Mouse (Mus musculus) liver, embryonic 13.5 days (tissue): Measurements from ENCODE around the gene Abhd16a. TPM values are rescaled to one million over a fixed set of nuclear protein-coding genes. Genes with fewer than 3 reads are reported as not detected.
A peak's percentile ranks its signal among the peaks of the same experiment; 100 is the strongest.

Source experiments
- ATAC-seq: fragments of 200-750 bp; cut with Nextera tagmentation; 2 replicates; pipeline ENCODE4 v1.8.0; 2017; ENCODE audit warnings: low read depth, mild to moderate bottlenecking, moderate number of reproducible peaks, moderate library complexity
- DNase-seq: peaks from one replicate; pipeline ENCODE4 v3.0.0; 2022
- H3K27ac ChIP-seq: fragments of 300-500 bp; sonication (generic); 2 replicates; pipeline ENCODE4 v1.5.1; 2015; ENCODE audit warnings: moderate library complexity, mild to moderate bottlenecking, inconsistent platforms
- H3K27me3 ChIP-seq: fragments of 300-500 bp; sonication (generic); 2 replicates; pipeline ENCODE4 v1.6.1; 2015; ENCODE audit warnings: mild to moderate bottlenecking, inconsistent platforms
- H3K36me3 ChIP-seq: fragments of 300-500 bp; sonication (generic); 2 replicates; pipeline ENCODE4 v1.6.1; 2015; ENCODE audit warnings: mild to moderate bottlenecking, inconsistent platforms
- H3K4me1 ChIP-seq: fragments of 300-500 bp; sonication (generic); replicated peaks from 2 replicates; pipeline ENCODE4 v1.6.1; 2015; ENCODE audit warnings: inconsistent platforms
- H3K4me2 ChIP-seq: fragments of 300-500 bp; sonication (generic); 2 replicates; pipeline ENCODE4 v1.6.1; 2015; ENCODE audit warnings: inconsistent platforms, mild to moderate bottlenecking, moderate library complexity
- H3K4me3 ChIP-seq: fragments of 300-500 bp; sonication (generic); replicated peaks from 2 replicates; pipeline ENCODE4 v1.5.1; 2015; ENCODE audit warnings: mild to moderate bottlenecking, inconsistent platforms
- H3K9ac ChIP-seq: fragments of 300-500 bp; sonication (generic); 2 replicates; pipeline ENCODE4 v1.6.1; 2015; ENCODE audit warnings: mild to moderate bottlenecking, inconsistent platforms
- H3K9me3 ChIP-seq: fragments of 300-500 bp; sonication (generic); replicated peaks from 2 replicates; pipeline ENCODE4 v1.6.1; 2016; ENCODE audit warnings: inconsistent platforms
- WGBS: fragments of 180-500 bp; shearing (Covaris S2); methylation state at CpG from one replicate; pipeline ENCODE4 v1.1.7; 2015; ENCODE audit not compliant: insufficient replicate concordance; 5-methylcytosine and 5-hydroxymethylcytosine counted together
- polyA plus RNA-seq: library from polyadenylated mRNA; unstranded; fragments of >200 nt; fragmentation: Nextera tagmentation; extraction: Ambion mirVana; gene quantifications from 2 replicates; pipeline ENCODE4 v1.2.1, GENCODE M21; 2015

Abhd16a gene
- polyA plus RNA-seq, 1 experiment from 2014 or later, result 54.9 TPM

DNA sequence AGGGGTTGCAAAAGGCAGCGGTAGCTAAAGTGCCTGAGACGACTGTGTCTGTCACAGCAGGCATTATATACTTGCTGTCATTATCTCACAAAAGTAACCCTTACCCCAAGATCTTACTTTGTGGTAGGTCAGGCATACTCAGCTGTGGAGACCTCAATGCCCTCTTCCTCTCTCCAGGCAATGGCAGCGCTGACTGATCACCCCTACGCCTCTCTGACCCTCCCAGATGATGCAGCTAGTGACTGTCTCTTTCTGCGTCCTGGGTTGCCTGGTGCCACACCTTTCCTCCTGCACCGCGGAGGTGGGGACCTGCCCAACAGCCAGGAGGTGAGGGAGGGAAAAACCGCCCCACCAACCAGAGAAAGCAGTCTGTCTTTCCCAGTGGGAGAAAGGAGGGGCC is 27.8 kb upstream of the Abhd16a start:
- Histone ChIP-seq H3K4me1 (peaks cover 75% of the 10 kb centered on the region), H3K4me3 (no peak overlapping the region), H3K9me3 (no peaks in the 10 kb centered on the region), H3K9ac (no peak overlapping the region), H3K27me3 (peaks cover 56% of the 10 kb centered on the region), H3K27ac (no peak overlapping the region), H3K4me2 (no peak overlapping the region), H3K36me3 (peaks cover 31% of the 10 kb centered on the region)
- no peak for ATAC-seq
- 64% methylated on average over 8 of the region's 8 CpGs for WGBS
- DNase-seq, result no peak

- WGBS, result 77% methylated on average over 3 of the region's 3 CpGs
- no peak overlapping the region for H3K9ac ChIP-seq
- H3K9me3 ChIP-seq, result no peaks in the 10 kb centered on the region
- ATAC-seq, result no peak
- H3K4me1 ChIP-seq, result peaks cover 64% of the 10 kb centered on the region
- H3K27ac ChIP-seq, result no peak overlapping the region
- no peak overlapping the region for H3K4me2 ChIP-seq
- no peak for DNase-seq
- H3K36me3 ChIP-seq, result peaks cover 13% of the 10 kb centered on the region
- no peak overlapping the region for H3K4me3 ChIP-seq
- H3K27me3 ChIP-seq, result peaks cover 77% of the 10 kb centered on the region
Measured at GRCm38 (mm10) chr17:35063466-35063865, 25.6 kb upstream of the Abhd16a start.

GRCm38 (mm10) chr17:35064378-35064877 is 24.6 kb upstream of the Abhd16a start:
- no peak overlapping the region for H3K9ac ChIP-seq
- 26% methylated on average over 10 of the region's 10 CpGs for WGBS
- no peak overlapping the region for H3K27ac ChIP-seq
- H3K27me3 ChIP-seq, result peaks cover 87% of the 10 kb centered on the region
- DNase-seq (no peak), ATAC-seq (no peak)
- H3K4me2 ChIP-seq, result peak overlapping the region; percentile 72
- peaks cover 11% of the 10 kb centered on the region for H3K36me3 ChIP-seq
- H3K9me3 ChIP-seq, result no peaks in the 10 kb centered on the region
- H3K4me1 ChIP-seq, result peaks cover 55% of the 10 kb centered on the region
- H3K4me3 ChIP-seq, result peak overlapping the region; percentile 49

GRCm38 (mm10) chr17:35064951-35065947 is 23.8 kb upstream of the Abhd16a start, which contains the start of gene Ly6g6c:
TSS of gene Ly6g6c (plus strand) at chr17:35065388.
- Histone ChIP-seq H3K27ac (peak within 1 kb of the TSS; percentile 29; the same call in 1 of the 2 replicates), H3K4me1 (peaks cover 47% of the 10 kb centered on the region), H3K27me3 (peaks cover 88% of the 10 kb centered on the region), H3K4me2 (peak within 1 kb of the TSS; percentile 72), H3K9ac (peak within 1 kb of the TSS; percentile 49), H3K36me3 (peaks cover 11% of the 10 kb centered on the region), H3K9me3 (no peaks in the 10 kb centered on the region), H3K4me3 (peak within 1 kb of the TSS; percentile 49)
- peak; percentile 32 for DNase-seq
- 3% methylated on average over 48 of the region's 48 CpGs for WGBS
- ATAC-seq, result peak; percentile 51

GRCm38 (mm10) chr17:35066084-35066483 is 23.0 kb upstream of the Abhd16a start, which contains the start of gene Mpig6b:
TSS of gene Mpig6b (minus strand) at chr17:35066184.
- H3K27me3 ChIP-seq, result peaks cover 83% of the 10 kb centered on the region
- WGBS, result 36% methylated on average over 10 of the region's 10 CpGs
- DNase-seq (no peak), ATAC-seq (no peak)
- H3K27ac ChIP-seq, result peak within 1 kb of the TSS; percentile 29; the same call in 1 of the 2 replicates
- H3K36me3 ChIP-seq, result peaks cover 5% of the 10 kb centered on the region
- peak within 1 kb of the TSS; percentile 72 for H3K4me2 ChIP-seq
- peak within 1 kb of the TSS; percentile 49 for H3K4me3 ChIP-seq
- H3K9ac ChIP-seq, result peak within 1 kb of the TSS; percentile 49
- H3K4me1 ChIP-seq, result peaks cover 44% of the 10 kb centered on the region
- no peaks in the 10 kb centered on the region for H3K9me3 ChIP-seq

GRCm38 (mm10) chr17:35068213-35068914 is 20.7 kb upstream of the Abhd16a start:
- Histone ChIP-seq H3K4me1 (peaks cover 37% of the 10 kb centered on the region), H3K36me3 (no peaks in the 10 kb centered on the region), H3K9ac (no peak overlapping the region), H3K27ac (no peak overlapping the region), H3K4me3 (no peak overlapping the region), H3K27me3 (peaks cover 76% of the 10 kb centered on the region), H3K9me3 (no peaks in the 10 kb centered on the region), H3K4me2 (no peak overlapping the region)
- DNase-seq, result no peak
- no peak for ATAC-seq
- 69% methylated on average over 17 of the region's 17 CpGs for WGBS

DNA sequence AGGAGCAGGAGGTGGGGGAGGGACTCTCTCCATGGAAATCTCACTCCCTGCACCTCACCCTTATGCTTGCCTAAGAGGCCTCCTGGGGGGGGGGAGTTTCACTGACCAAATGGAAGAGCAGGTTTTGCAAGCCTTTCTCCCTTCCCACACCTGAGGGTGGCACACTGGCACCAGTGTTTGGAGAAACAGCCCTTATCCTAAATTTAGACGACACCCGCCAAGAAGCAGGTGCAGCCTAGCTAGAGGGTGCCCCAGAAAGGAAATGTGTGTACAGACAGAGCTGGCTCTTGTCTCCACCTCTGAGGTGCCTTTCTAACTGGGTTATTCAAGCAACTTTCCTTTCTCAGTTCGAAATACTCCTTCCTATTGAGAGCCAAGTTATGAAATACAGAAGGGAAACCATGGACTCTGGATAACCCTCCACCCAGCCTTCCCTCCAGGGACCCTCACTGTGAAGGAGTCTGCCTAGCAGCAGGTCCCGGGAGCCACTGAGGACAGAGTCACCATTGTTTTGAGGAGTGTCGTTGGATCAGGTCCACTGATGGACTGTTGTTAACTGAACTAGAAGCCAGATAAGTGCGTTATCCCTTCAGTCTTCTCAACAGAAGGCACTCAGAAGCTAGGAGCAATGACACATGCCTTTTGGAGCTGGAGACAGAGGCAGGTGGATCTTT is 18.4 kb upstream of the Abhd16a start:
- H3K27ac ChIP-seq, result no peak overlapping the region
- ATAC-seq, result no peak

DNA sequence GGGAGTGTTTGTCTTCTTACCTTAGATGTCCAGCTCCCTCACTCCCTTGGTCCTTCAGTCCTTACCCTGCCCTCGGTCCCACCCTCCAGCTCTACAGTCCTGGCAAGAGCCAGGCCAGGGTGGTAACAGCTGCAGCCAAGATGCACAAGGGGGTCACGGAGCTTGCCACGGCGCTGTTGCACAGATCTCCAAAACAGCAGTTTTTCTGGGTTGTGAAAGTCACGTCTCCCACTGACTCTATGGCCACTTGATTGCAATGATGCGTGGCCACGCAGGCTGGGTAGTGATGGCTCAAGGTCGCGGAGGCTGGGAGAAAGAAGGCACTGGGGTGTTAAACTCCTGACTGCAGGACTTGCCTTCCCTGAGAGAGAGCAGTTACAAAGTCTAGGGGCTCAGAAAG is 17.6 kb upstream of the Abhd16a start:
- Histone ChIP-seq H3K27ac (no peak overlapping the region), H3K4me3 (no peak overlapping the region), H3K27me3 (peaks cover 54% of the 10 kb centered on the region), H3K9me3 (no peaks in the 10 kb centered on the region), H3K4me1 (peaks cover 23% of the 10 kb centered on the region), H3K4me2 (no peak overlapping the region), H3K9ac (no peak overlapping the region), H3K36me3 (no peaks in the 10 kb centered on the region)
- ATAC-seq, result no peak
- DNase-seq, result no peak
- WGBS, result 71% methylated on average over 9 of the region's 9 CpGs

More for the DNA sequence above, 18.4 kb upstream of the Abhd16a start:
- DNase-seq, result no peak
- Histone ChIP-seq H3K27me3 (peaks cover 62% of the 10 kb centered on the region), H3K4me2 (no peak overlapping the region), H3K9me3 (no peaks in the 10 kb centered on the region), H3K9ac (no peak overlapping the region), H3K4me1 (peaks cover 28% of the 10 kb centered on the region), H3K4me3 (no peak overlapping the region), H3K36me3 (no peaks in the 10 kb centered on the region)
- 38% methylated on average over 6 of the region's 6 CpGs for WGBS

- Histone ChIP-seq H3K4me1 (peaks cover 41% of the 10 kb centered on the region), H3K27me3 (peaks cover 45% of the 10 kb centered on the region), H3K9ac (0 out of 2 replicates have a peak overlapping the region, but pooled peaks have one; percentile 6), H3K36me3 (no peaks in the 10 kb centered on the region), H3K9me3 (no peaks in the 10 kb centered on the region), H3K4me3 (no peak overlapping the region), H3K27ac (no peak overlapping the region), H3K4me2 (no peak overlapping the region)
- 20% methylated on average over 17 of the region's 17 CpGs for WGBS
- no peak for DNase-seq
- no peak; the same call in 1 of the 2 replicates for ATAC-seq
Measured at GRCm38 (mm10) chr17:35074097-35074496, 15.0 kb upstream of the Abhd16a start.

GRCm38 (mm10) chr17:35076507-35077176 is 12.4 kb upstream of the Abhd16a start, which contains the start of gene Ly6g6e:
TSS of gene Ly6g6e (plus strand) at chr17:35076902.
- H3K4me2 ChIP-seq, result peak within 1 kb of the TSS; percentile 32
- no peak within 1 kb of the TSS for H3K27ac ChIP-seq
- peaks cover 56% of the 10 kb centered on the region for H3K4me1 ChIP-seq
- H3K9me3 ChIP-seq, result no peaks in the 10 kb centered on the region
- H3K36me3 ChIP-seq, result no peaks in the 10 kb centered on the region
- WGBS, result 41% methylated on average over 10 of the region's 10 CpGs
- DNase-seq, result no peak
- H3K4me3 ChIP-seq, result no peak within 1 kb of the TSS; the same call in 1 of the 2 replicates
- ATAC-seq, result no peak
- H3K9ac ChIP-seq, result 0 out of 2 replicates have a peak within 1 kb of the TSS, but pooled peaks have one; percentile 28
- H3K27me3 ChIP-seq, result peaks cover 35% of the 10 kb centered on the region
